Mouse (Mus musculus): ENCODE results near the gene Aass.

Aass gene

GRCm38 (mm10) chr6:23076060-23076459 is 56.7 kb downstream of the Aass start:
- DNase-seq (ENCODE audit: extremely low read depth, insufficient read length, low spot score): no peak

DNA sequence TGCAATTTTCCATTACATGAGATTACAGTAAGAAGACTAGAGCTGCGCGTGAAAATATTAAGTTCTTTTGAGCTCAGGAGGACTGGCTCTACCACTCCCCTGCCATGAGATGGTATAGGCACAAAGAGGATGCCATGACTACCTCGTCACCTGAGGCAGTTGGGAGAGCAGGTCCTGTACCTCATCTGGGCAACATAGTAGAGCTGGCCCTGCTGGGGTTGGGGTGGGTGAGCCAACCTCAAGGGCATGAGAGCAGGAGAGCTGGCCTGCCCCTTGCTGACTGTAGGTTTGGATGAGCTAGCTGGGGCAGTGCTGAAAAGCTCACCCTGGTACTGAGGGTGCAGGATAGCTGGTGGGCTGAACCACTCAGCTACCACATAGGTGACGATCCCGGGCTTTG is 77.1 kb downstream of the Aass start:
- no peak for DNase-seq (ENCODE audit: extremely low read depth, insufficient read length, low spot score)

DNA sequence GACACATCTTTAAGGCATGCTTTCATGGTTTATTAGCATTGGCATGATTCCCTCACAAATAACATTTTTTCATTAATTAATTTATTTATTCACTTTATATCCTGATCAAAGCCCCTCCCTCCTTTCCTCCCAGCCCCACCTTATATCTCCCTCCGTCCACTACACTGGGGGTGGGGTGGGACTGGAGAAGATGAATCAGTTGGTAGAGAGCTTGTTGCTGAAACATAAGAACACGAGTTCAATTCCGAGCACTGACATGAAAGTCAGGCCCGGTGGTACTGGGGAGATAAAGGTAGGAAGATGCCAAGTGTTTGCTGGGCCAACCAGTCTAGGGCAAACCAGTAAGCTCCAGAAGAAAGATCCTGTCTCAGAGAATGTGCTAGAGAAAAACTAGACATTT is 84.0 kb downstream of the Aass start:
- no peak for DNase-seq (ENCODE audit: extremely low read depth, insufficient read length, low spot score)

DNA sequence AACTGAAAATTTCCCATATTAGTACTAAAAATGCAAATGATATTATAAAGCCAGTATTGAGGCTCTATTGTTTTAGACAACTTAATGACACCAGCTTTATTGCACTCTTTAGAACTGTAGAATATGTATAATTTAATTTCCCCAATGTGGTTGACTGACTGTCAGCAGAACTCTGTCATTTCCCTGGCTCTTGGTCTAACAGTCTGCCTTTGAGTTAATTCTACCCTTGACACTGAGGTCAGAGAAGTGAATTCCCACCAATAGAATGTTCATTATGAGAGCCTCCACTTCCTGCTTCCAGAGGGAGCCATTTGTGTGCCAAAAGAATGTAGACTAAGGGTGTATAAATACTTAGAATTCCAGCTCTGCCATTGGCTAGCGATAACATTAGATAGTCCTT is 104.5 kb downstream of the Aass start:
- no peak for DNase-seq (ENCODE audit: extremely low read depth, insufficient read length, low spot score)

Measured in 3134 (cell line).